Mouse (Mus musculus): ENCODE data around the gene Map1b. TPM values are rescaled to one million over a fixed set of nuclear protein-coding genes. Genes with fewer than 3 reads are reported as not detected.

The Map1b gene
- polyA plus RNA-seq (2016; fragmentation: Nextera tagmentation; extraction: Ambion mirVana), result 272 and 301 TPM in 2 replicates

GRCm38 (mm10) chr13:99516448-99516881, at the start of gene Map1b:
Gene Map1b, minus strand, starts transcription at chr13:99516540.
- Histone ChIP-seq H3K9me3 (no peaks in the 10 kb centered on the region), H3K27ac (peak within 1 kb of the TSS; percentile 86), H3K9ac (peak within 1 kb of the TSS; percentile 74), H3K36me3 (no peaks in the 10 kb centered on the region), H3K4me1 (peaks cover 9% of the 10 kb centered on the region; the same call in 1 of the 2 replicates), H3K4me3 (peak within 1 kb of the TSS; percentile 86), H3K4me2 (replicated peaks) (peak within 1 kb of the TSS; percentile 90), H3K27me3 (no peaks in the 10 kb centered on the region)
- ATAC-seq (ENCODE audit: insufficient number of reproducible peaks, insufficient read depth, low FRiP score, low TSS enrichment), result peak; percentile 85
- WGBS, result 1% methylated on average over 25 of the region's 32 CpGs

DNA sequence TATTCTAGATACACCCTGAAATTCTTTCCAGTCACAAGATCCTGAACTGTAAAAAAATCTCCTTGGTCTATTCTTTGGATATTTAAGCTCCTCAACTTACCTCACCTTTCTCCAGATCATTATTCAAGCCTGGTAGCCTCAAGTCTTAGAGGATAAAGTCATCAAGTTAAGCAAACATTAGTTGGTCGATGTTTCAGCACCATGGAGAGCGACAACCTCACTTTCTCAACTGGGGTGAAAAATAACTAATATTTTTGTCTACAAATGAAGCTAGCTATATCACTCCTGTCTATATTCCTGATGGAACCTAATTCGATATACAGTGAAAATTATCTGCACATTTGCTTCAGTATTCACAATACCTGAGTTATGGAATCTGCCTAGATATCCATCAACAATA, 48.0 kb upstream of the Map1b start:
- Histone ChIP-seq H3K4me2 (replicated peaks) (no peak overlapping the region), H3K36me3 (no peaks in the 10 kb centered on the region), H3K27ac (no peak overlapping the region), H3K9ac (no peak overlapping the region), H3K4me1 (peaks cover 10% of the 10 kb centered on the region), H3K9me3 (no peaks in the 10 kb centered on the region), H3K27me3 (no peaks in the 10 kb centered on the region), H3K4me3 (no peak overlapping the region)
- no peak for ATAC-seq (ENCODE audit: insufficient number of reproducible peaks, insufficient read depth, low FRiP score, low TSS enrichment)
- 30% methylated on average over 3 of the region's 3 CpGs for WGBS

DNA sequence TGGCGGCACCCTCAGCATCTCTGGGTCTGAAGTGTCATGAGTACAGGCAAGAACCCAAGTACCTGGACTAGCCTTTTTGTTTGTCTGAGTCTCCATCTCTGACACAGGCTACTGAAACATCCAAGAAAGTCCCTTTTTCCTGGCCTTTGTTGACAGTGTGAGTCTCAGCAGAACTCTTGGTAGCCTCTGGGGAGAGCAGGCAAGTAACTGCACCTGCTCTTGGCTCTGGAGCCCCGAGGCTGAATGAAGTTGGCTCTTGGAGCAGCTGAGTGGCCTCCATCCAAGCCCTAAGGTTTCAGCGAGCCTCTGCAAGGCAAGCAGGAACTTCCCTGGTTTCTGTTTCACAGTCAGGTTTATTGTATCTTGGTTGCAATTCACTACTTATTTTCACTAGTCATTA, 46.7 kb upstream of the Map1b start:
- 52% methylated on average over 3 of the region's 3 CpGs for WGBS
- H3K36me3 ChIP-seq, result no peaks in the 10 kb centered on the region
- no peaks in the 10 kb centered on the region for H3K9me3 ChIP-seq
- H3K27ac ChIP-seq, result no peak overlapping the region
- H3K9ac ChIP-seq, result no peak overlapping the region
- H3K4me2 ChIP-seq (replicated peaks), result no peak overlapping the region
- H3K27me3 ChIP-seq, result no peaks in the 10 kb centered on the region
- peaks cover 10% of the 10 kb centered on the region for H3K4me1 ChIP-seq
- H3K4me3 ChIP-seq, result no peak overlapping the region
- ATAC-seq (ENCODE audit: insufficient number of reproducible peaks, insufficient read depth, low FRiP score, low TSS enrichment), result no peak

DNA sequence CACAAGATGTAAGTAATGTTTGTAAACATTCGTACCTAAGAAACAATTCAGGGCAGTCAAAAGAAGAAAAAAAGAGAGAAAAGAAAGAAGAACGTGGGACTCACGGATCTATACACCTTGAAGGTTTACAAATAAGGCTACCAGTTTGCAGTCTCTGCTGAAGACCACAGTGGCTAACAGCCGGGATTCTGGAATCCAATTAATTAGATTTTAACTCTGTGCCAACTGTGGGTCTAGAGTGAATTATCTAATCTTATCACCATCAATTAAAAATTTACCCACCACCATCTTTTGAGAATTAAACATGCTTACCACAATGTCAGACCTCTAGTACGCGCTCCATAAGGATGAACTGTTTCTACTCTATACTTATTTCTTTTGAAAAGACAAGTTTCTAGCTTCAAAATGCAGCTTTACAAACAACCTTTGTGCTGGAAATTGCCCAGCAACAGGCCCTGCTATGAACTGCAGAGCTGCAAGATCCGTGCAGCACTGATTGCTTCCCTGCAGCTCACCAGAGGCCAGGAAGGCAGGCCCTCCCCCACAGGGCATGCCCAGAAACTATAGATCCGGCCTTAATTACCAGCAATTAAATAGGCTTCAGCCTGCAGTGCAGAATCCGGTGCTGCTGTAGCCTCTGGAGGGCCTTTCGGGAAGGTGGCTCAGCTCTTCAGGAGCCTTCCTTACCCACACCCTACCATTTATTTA, 45.7 kb upstream of the Map1b start:
- H3K4me3 ChIP-seq, result no peak overlapping the region
- peaks cover 10% of the 10 kb centered on the region for H3K4me1 ChIP-seq
- no peak for ATAC-seq (ENCODE audit: insufficient number of reproducible peaks, insufficient read depth, low FRiP score, low TSS enrichment)
- no peaks in the 10 kb centered on the region for H3K27me3 ChIP-seq
- no peaks in the 10 kb centered on the region for H3K36me3 ChIP-seq
- H3K9me3 ChIP-seq, result no peaks in the 10 kb centered on the region
- H3K27ac ChIP-seq, result no peak overlapping the region
- no peak overlapping the region for H3K9ac ChIP-seq
- no peak overlapping the region for H3K4me2 ChIP-seq (replicated peaks)
- WGBS, result 37% methylated on average over 10 of the region's 10 CpGs

DNA sequence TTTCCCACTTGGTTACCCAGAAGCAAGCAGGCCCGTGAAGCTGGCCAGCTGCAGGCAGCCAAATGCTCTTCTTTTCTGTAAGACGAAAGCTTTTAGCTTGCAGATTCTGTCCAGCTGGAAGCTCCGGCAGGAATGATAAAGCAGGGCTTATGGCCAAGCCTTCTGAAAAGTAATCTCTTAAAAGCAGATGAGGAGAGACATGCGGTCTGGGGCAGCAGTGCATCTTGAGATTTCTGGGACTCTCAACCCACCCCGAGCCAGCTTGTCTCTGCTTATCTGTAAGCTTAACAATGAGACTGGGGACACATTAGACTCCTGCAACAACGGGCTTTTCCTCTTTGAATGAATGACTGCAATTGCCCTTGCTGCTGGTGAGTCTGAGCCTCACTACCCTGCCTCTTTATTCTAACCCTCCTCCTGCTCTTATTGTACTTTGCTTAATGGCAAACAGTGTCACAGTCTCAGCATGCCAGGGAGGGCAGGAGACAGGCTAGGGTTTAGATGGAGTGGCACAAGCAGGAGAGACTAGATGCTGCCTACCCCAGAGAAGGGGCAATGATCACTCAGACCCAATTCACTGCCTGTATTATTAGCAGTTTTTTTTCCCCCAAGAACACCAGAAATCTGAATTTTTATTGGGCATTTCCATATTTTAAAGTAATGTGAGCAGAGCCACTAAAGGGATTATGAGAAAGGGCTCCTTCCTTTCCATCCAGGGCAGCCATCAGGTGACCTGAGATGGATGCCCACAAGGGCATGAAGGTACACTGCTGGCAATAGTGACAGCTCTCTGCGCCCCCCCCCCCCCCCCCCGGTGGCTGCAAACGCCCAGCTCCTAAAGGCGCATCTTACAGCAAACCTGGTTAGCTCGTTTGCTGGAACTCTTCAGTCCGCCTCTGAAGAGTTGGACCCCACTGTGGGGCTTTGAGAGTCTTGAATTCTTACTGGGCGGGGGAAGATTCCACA, 44.6 kb upstream of the Map1b start:
- H3K27me3 ChIP-seq, result no peaks in the 10 kb centered on the region
- 52% methylated on average over 9 of the region's 13 CpGs for WGBS

DNA sequence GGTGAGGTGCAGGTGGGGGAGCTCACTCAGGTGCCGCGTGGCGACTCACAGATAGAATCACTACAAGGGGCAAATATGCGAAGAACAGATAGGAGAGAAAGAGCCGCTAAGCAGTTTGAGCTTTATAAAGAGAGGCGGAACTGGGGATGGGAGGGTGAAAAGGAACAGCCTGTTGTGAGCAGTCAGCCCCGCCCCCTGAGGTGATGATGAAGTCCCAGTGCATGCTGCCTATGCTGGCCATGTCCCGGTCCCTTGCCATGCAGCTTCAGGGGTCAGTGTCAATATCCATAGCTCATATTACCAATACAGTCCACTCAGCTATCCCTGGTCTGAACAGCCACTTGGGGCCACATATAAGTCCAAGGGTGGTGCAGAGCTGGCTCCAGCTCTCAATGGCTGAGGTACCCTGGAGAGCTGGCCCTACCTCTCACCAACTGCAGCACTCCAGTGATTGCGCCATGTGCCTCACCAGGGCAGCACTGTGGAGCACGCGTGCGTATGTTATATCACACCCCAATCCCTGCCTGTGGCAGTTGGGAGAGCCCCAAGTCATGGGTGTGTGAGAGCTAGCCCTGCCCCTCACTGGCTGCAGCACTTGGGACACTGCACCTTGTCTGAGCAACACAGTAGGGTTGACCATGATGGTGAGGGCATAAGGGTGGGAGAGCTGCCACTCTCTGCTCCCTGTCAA, 42.0 kb upstream of the Map1b start:
- H3K36me3 ChIP-seq, result no peaks in the 10 kb centered on the region
- no peaks in the 10 kb centered on the region for H3K9me3 ChIP-seq
- H3K4me1 ChIP-seq, result peaks cover 10% of the 10 kb centered on the region
- no peak overlapping the region for H3K27ac ChIP-seq
- no peak overlapping the region for H3K4me2 ChIP-seq (replicated peaks)
- 79% methylated on average over 12 of the region's 12 CpGs for WGBS
- H3K9ac ChIP-seq, result no peak overlapping the region
- ATAC-seq (ENCODE audit: insufficient number of reproducible peaks, insufficient read depth, low FRiP score, low TSS enrichment), result no peak
- no peaks in the 10 kb centered on the region for H3K27me3 ChIP-seq
- no peak overlapping the region for H3K4me3 ChIP-seq

More for the DNA sequence above, 44.6 kb upstream of the Map1b start:
- H3K36me3 ChIP-seq, result no peaks in the 10 kb centered on the region
- no peaks in the 10 kb centered on the region for H3K9me3 ChIP-seq
- no peak overlapping the region for H3K9ac ChIP-seq
- H3K27ac ChIP-seq, result no peak overlapping the region
- ATAC-seq (ENCODE audit: insufficient number of reproducible peaks, insufficient read depth, low FRiP score, low TSS enrichment), result no peak
- H3K4me1 ChIP-seq, result peaks cover 10% of the 10 kb centered on the region
- H3K4me2 ChIP-seq (replicated peaks), result no peak overlapping the region
- H3K4me3 ChIP-seq, result no peak overlapping the region

- Histone ChIP-seq H3K27ac (no peak overlapping the region), H3K4me1 (peaks cover 10% of the 10 kb centered on the region), H3K4me2 (replicated peaks) (no peak overlapping the region), H3K27me3 (no peaks in the 10 kb centered on the region), H3K36me3 (no peaks in the 10 kb centered on the region), H3K4me3 (no peak overlapping the region), H3K9ac (no peak overlapping the region), H3K9me3 (no peaks in the 10 kb centered on the region)
- WGBS, result 76% methylated on average over 15 of the region's 15 CpGs
- no peak for ATAC-seq (ENCODE audit: insufficient number of reproducible peaks, insufficient read depth, low FRiP score, low TSS enrichment)
Measured at GRCm38 (mm10) chr13:99557813-99558212, 41.5 kb upstream of the Map1b start.

GRCm38 (mm10) chr13:99557331-99557730, 41.0 kb upstream of the Map1b start:
- Histone ChIP-seq H3K27ac (no peak overlapping the region), H3K36me3 (no peaks in the 10 kb centered on the region), H3K9ac (no peak overlapping the region), H3K4me1 (peaks cover 8% of the 10 kb centered on the region), H3K27me3 (no peaks in the 10 kb centered on the region), H3K4me2 (replicated peaks) (no peak overlapping the region), H3K9me3 (no peaks in the 10 kb centered on the region), H3K4me3 (no peak overlapping the region)
- WGBS, result 87% methylated on average over 5 of the region's 5 CpGs
- ATAC-seq (ENCODE audit: insufficient number of reproducible peaks, insufficient read depth, low FRiP score, low TSS enrichment), result no peak

DNA sequence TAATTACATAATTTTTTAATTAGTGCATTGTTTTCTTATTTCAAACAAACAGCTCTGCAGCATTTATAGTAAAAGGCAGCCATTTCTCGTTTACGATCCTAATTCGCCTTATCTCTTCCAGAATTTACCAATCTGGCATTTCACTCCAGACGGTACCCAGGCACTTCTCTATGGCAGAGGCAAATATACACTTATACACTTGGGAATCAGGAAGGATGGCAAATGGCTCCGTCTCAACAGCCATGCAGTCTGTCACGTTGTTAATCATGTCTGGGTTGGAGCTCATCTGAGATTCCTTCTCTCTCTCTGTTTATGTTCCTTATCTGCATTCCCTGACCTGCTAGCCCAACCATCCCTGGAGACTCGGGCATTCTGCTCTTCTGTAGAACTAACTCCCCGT, 38.6 kb upstream of the Map1b start:
- Histone ChIP-seq H3K27ac (no peak overlapping the region), H3K4me1 (peaks cover 9% of the 10 kb centered on the region), H3K4me2 (replicated peaks) (no peak overlapping the region), H3K9ac (no peak overlapping the region), H3K36me3 (no peaks in the 10 kb centered on the region), H3K27me3 (no peaks in the 10 kb centered on the region), H3K9me3 (no peaks in the 10 kb centered on the region), H3K4me3 (no peak overlapping the region)
- ATAC-seq (ENCODE audit: insufficient number of reproducible peaks, insufficient read depth, low FRiP score, low TSS enrichment), result no peak
- WGBS, result 77% methylated on average over 8 of the region's 8 CpGs

DNA sequence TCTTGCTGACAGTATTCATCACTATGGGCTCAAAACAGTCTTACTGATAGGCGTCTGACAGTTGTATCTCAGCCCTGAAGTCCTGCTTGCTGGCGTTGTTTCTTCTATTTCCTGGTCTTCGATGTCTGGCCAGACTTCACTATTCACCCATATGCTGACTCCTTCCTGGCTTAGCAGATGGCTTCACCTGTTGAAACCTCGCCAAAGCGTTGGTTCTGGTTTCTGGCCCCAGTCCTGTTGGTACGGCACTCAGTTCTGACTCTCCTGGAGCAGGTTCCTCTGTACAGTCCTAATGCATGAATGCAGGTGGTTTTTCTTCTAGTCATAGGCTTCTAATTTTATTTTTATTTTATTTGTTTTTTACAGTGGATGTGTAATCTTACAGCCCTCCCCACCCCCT, 38.1 kb upstream of the Map1b start:
- Histone ChIP-seq H3K27ac (no peak overlapping the region), H3K9ac (no peak overlapping the region), H3K4me1 (peaks cover 13% of the 10 kb centered on the region), H3K9me3 (no peaks in the 10 kb centered on the region), H3K27me3 (no peaks in the 10 kb centered on the region), H3K36me3 (no peaks in the 10 kb centered on the region), H3K4me3 (no peak overlapping the region), H3K4me2 (replicated peaks) (no peak overlapping the region)
- no peak for ATAC-seq (ENCODE audit: insufficient number of reproducible peaks, insufficient read depth, low FRiP score, low TSS enrichment)
- 88% methylated on average over 6 of the region's 6 CpGs for WGBS

- Histone ChIP-seq H3K27ac (no peak overlapping the region), H3K4me1 (peaks cover 13% of the 10 kb centered on the region), H3K9ac (no peak overlapping the region), H3K4me2 (replicated peaks) (no peak overlapping the region), H3K9me3 (no peaks in the 10 kb centered on the region), H3K4me3 (no peak overlapping the region), H3K27me3 (no peaks in the 10 kb centered on the region), H3K36me3 (no peaks in the 10 kb centered on the region)
- 92% methylated on average over 4 of the region's 4 CpGs for WGBS
- no peak for ATAC-seq (ENCODE audit: insufficient number of reproducible peaks, insufficient read depth, low FRiP score, low TSS enrichment)
Measured at GRCm38 (mm10) chr13:99552381-99552780, 36.0 kb upstream of the Map1b start.
